Mouse (Mus musculus) cerebellum, adult 18-20 months (tissue): ENCODE measurements around the gene Tpcn2.

Experiments used
- DNase-seq, 2 experiments: peaks; one replicate each; pipeline ENCODE4 v3.0.0; 2021

Tpcn2 gene

DNA sequence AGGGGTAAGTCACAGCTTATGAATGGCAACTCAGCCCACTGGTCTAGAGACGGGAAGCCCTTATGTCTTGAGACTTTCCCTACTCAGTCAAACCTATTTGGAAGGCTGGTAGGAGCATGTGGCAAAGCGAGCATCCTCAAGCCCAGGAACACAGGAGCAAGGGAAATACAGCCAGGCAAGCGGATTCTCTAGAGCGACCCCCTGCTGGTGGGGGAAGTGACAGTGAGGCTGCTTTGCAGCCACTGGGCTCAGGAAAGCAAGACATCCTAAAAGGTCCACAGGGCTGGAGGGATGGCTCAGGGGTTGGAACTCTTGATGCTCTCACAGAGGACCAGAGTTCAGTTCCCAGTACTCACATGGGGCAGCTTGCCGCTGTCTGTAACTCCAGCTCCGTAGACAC is 87.5 kb downstream of the Tpcn2 start:
- DNase-seq = peak in 1 of 2 experiments; percentile 15

DNA sequence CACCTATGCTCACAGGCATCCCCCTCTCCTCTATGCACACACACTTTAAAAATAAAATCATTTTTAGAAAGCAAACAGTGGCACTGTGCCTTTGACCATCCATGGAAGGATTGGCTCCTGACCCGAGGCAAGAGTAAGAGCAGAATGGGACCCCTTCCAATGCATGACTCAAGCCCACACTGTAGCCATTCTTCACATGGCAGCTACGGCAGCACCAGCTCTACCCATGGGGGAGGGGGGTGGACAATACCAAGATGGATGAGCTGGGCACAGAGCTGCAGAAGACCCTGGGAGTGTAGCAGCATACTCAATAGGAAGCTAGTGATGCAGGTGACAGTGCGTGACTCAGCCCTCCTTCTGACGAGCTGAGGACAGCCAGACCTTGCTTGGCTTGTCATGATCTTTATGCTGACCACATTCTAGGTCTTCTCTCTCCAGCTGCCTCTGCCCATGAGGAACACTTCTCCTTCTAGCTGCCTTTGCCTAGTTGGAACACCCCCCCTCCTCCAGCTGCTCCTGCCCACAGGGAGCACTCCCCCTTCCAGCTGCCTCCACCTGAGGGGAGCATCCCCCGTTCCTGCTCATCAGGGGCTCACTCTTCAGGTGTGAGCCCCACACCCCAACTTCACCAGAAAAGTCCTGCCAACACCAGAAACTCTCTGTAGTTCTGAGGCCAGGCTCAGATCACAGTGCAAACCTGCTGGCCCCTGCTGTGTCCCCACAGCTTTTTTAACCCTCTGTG is 88.5 kb downstream of the Tpcn2 start:
- peak in 1 of 2 experiments; percentile 17 for DNase-seq

DNA sequence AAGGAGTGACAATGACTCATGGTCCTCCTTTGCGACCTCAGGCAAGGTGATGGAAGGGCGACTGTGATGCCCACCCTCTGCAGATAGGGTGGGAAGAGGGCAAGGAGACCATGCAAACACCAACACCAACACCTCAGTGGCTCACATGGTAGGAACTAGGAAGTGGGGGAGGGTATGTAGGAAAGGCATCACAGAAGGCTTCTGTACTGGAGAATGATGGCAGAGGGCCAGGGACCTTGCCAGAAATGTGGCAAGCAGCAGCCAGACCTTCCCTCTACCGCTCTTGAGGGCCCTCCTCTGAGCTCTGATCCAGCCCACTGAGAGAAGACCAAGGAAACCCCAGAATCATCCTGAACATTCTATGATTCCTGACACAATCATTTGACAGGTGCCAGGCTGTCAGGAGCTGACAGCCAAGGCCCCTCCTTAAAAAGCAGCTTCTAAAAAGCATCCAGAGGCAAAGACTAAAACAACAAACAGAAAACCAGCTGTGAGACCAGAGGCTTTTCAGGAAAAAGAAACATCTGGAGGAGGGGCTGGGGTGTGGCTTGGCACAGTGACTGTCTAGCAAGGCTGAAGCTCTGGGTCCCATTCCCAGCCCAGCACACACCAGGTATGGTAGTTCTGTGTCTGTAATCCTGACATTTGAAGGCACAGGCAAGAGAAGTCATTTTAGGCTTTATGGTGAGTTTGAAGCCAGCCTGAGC is 89.2 kb downstream of the Tpcn2 start:
- peak; percentile 49 to 53 for DNase-seq

DNA sequence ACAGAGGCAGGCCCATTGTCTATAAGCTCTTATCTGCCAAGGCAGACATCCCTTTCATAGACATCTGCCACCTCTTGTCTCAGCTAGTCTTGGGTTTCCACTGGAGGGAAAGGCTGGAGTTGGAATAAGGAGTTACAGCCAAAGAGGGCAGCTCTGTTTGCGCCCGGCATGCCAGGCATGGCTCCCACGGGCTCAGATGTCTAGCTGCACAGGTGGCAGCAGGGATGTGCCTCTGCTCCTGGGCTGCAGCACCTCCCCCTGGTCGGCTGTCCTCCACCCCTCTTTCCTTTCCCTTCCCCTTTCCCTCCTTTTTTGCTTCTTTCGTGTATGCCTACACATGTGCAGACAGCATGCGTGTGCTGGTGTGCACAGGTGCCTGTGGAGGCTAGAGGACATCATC is 91.0 kb downstream of the Tpcn2 start:
- DNase-seq = no peak

DNA sequence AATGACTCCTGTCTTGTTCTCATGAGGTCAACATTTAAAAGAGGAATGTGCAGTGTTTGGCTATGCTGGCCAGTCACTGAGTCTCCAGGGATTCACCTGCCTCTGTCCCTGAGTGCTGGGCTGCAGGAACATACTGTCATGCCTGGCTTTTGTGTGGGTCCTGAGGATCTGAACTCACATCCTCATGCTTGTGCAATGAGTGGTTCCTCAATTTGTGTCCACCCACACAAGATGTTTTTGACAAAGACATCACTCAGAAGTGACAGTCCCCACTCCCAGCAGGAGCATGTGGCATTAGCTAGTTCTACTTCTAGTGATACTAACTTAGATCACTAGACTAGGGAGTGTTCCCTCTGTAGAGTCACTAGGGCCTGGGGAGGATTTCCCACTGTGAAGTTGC is 93.3 kb downstream of the Tpcn2 start:
- DNase-seq = no peak

DNA sequence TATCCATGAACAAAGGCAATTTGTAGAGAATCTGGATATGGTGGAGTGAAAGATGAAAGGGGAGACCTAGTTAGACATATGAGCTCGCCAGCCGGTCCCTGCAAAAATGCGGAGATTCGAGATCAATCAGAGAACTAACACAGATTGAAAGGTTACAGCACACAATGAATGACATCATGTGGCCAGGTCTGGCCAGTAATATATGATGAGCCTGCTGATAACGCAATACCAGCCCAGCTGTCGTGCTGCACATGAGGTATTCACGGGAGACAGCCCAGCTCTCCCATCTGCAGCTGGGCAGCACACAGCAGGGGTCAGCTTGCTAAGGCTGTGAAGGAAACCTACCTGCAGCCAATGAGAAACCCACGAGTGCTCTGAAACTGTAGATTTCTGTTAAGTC is 94.5 kb downstream of the Tpcn2 start:
- no peak for DNase-seq

DNA sequence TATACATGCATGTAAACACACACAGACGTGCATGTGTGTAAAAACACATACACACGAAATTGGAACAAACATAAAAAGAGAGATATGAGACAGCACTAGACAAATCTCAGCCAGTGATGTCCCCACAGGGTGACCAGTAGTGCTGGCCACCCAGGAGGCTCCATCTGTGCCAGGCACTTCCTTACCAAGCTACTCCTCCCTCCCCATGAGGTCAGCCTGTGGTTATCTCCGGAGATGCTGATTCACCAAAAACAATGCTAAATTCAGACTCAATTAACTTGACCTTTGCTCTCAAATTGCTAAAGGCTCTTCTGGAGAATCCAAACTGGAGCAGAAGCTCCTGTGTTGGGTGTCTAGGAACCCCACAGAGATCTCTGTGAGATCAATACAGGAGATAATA is 96.0 kb downstream of the Tpcn2 start:
- no peak for DNase-seq

DNA sequence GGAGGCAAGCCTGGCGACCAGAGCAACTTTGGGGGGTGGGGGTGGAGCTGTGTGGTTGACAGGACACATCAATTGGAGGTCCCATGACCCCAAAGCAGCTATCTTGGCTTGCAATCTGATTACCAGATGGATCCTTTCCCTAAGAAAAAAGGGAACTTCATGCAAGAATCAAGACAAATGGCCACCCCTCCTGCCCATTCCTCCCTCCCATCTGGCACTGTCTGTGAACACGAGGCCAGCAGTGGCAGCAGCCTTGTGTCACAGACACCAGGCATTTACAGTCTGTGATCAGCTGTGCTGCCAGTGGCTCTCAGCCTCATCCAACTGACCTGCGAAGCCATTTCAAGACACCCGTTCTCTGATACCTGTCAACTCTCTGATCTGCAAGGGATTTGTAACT is 101.4 kb downstream of the Tpcn2 start:
- DNase-seq = no peak

DNA sequence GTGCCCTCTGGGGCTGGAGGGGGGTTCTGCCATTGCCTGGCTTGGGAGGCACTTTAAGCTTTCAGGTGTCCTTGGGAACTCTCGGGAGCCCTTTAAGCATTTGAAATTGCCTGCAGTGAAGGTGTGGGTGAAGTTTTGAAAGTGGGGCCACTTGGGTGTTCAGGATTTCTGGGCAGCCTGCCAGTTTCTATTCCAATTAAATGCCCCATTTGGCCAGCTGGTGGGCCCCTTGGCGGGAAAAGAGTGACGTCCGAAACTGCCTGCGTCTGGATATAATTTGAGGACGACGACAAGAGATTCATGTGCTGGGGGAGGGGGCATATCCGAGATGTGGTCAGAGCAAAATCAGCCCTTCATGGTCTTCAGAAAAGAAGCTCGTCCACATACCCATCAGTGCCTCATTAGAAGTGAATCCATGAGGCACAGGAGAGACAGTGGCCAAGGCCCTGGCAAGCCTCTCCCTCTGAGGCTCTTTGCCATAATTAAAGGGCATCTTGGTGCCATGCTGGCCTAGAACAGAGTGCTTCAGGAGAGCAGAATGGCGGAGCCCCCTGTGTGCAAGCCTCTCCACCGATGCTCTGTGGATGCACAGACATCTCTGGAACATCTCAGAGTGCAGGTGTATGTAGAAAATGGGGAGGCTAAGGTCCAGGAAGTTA is 102.3 kb downstream of the Tpcn2 start:
- no peak for DNase-seq

DNA sequence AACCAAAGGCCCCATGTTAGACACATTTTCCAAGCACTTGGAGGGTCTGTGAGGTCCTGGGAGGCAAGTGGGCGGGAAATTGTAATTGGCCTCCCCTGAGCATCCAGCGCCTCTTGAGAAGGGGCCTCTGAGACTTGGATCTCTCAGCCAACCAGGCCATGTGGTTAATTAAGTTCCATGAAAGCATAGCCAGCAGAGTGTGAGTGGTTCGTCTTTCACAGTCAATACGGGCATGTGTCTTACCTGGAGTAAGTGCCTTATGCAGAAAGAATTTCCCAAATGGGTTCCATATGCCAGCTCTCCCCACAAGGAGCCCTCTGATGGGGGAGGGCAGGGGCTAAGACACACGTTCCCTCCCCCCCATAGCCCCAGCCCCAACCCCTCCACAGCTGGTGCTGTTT is 104.1 kb downstream of the Tpcn2 start:
- DNase-seq = no peak

DNA sequence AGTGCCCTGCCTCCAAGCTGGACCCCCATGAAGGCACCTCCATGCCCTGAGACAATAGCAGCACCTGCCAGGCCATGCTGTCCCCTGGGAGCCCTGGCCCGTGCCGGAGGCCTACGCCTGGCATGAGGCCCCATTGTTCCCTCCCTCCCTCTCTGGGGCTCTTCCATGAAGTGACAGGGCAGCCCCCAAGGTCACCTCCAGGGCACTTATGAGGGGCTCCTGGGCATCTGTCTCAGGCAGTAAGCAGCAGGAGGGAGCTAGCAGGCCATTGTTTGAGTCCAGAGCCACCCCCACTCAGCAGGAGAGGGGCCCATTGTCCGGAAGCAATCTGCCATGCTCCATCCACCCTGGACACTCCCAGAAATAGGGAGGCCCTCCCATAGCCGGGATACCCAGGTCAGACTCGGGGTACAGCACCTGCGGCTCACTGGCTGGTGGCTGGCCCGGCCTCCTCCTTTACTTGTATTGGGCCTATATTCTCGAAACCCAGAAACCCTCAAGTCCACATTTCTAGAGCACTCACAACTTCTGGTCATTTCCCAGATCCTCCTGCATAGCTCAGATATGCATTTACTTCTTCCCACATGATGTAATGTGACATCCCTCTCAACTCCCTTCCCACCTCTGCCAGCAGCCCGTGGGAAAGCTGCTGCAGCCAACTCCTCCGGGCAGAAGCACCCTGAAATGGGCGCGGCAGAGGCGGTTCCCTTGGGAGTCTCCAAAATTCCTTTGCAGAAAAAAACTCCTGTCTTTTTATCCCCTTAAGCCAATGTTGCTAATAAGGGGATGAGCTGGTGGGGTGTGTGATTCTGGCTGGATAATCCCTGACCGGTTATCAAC is 106.8 kb downstream of the Tpcn2 start:
- no peak for DNase-seq

DNA sequence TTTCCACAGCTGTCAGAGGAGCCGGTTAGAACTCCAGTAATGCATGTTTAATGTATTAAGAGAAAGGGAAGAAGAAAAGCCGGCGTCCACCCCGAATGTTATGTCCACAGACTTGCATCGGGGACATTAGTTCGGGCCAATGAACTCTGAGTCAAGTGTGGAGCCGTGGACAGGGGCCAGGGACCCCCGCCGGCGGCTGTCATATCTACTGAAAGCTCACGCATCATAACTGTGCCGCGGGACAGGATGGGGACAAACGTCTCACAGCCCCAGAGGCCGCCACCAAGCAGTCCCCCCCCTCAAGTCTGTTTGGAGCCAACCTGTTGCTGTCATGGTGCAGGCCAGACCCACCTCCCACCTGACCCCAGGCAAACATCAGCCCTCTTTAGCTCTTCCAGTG is 110.2 kb downstream of the Tpcn2 start:
- no peak for DNase-seq

DNA sequence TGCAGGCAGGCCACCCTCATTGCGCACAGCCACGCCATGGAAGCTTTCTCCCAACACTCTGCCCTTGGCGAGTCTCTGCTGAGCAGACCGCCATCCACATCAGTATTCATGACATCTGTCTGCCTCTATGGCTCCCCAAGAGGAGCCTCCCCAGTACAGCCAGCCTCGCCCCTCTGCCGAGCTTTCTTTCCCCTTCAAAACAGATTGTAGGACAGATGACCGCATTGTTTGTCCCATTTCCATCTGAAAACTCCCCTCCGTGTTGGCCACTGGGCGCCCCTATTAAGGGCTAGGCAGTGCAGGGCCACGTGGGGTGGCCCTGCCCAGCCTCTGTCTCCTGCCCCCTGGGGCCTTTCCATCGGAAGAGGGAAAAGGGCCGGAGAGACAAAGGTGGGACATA is 110.7 kb downstream of the Tpcn2 start:
- DNase-seq = no peak

DNA sequence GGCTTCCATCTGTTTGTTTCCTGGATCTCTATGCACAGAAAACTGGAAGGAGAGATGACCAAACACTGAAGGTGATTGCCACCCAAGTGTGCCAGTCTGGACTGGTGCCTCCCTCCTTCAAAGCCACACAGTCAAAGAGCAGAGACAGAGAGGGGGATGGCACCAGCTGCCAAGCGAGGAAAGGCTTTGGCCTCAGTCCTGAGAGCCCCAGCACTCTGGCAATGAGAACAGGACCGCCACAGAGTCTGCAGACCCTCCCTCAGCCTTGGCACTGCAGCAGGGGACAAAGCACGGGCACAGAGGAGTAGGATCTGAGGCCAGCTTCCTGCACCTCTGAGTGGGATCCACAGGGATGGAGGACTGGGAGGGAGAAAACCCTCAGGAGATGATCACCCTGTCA is 114.1 kb downstream of the Tpcn2 start:
- no peak for DNase-seq

DNA sequence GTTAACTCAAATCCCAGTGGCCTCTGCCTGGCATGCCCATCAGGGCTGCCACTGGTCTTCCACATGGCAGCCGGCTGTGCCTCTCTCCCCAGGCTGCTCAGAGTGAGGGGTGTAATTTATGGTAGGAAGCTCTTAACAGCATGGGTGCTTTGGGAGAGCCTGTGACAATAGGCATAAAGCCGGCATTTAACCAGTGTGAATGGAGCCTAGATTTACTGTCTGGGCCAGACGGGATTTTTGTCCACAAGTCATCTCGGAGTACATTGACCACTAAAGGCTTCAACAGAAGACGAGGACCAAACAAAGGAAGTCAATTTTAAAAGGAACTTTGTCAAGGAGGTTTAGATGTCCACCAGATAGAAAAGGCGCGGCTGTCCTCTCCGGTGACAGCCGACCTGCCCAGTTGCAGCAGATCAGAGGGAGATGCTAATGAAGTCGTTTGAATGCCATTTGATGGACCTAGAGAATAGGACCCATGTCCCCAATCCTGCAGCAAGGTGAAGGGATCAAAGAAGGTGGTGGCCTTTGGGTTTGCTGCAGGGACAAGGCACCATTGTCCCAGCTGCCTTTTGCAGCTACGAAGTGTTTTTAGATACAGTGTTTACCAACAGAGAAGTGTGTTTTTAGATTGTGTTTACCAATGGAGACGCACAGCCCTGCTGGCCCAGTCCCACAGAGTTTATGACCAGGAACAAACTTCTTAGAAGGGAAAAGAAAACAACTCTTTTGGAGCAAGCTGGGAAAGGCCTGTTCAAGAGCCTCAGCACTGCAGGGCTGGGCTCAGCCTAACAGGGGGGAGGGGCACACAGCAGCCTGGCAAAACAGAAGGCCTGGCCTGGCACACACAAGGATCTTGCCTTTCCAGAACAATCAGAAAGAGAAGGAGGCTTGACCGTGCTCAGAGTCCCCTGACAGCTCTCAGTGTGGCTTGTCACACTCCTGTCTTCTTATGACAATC is 124.2 kb downstream of the Tpcn2 start:
- DNase-seq = no peak

DNA sequence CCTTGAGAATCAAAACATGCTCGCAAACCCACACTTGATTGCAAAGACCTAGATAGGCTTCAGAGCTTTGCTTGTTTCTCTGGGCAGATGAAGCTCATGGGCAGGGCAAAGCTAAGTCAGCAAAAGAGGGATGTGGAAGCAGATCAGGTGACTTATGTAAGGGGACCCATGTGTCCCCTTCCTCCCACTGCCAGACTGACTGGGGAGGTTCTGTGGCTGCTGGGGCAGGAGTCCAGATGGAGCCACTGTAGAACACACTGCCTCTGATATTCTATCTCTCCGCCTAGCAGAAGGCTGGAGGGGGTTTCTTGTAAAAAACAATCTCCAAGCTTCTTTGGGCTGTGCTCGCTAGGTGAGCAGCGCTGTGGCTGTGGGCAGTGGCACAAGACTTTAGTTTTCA is 128.1 kb downstream of the Tpcn2 start:
- no peak for DNase-seq

DNA sequence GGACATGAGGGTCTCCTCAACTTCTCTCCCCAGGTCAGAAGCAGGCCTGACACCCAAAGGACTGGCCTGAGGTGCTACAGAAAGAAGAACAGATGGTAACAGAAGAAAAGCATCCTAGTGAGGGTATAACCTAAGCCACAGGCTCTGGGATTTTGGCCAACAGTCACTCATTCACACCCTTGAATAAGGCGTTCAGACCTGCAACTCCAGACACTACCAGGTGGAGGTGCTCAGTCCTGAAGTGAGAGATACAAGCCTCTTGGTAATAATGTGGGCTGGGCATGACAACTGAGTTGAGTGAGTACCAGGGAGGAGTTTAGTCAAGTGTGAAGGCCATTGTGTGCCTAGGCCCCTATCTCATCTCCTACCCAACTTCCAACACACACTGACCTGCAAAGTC is 129.7 kb downstream of the Tpcn2 start:
- DNase-seq = no peak

DNA sequence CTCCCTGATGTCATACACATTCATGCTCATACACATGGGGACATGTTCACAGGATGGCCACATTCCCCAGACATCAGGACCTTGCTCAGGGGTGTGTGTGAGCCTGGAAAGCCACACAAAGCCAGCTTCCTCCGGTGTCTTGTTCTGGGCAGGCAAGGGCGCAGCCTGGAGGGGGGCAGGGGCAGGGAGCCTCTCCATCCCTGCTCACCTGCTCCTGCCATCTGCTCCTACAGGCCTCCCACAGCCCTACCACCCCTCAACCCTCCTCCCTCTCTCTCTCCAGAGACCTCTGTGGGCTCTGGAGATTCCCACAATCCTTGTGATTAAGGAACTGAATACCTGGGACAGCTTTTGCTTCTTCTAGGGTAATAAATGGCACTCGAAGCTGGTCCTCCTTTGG is 132.0 kb downstream of the Tpcn2 start:
- DNase-seq = no peak

DNA sequence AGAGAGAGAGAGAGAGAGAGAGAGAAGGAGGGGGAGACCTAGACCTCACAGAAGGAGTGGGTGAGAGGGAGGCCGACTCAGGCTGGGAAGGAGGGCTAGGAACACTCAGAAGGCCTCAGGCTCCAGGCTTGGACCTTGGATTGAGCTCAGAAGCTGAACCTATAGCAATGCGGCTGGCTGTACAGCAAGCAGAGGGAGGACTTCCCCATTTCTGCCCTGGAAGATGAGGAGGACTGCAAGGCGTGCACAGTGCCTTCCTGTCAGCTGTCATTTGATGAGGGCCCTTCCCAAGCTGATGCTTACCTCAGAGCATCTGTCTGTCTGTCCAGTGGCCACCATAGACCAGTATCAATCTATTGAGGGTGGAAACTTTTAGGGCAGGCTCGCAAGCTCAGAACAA is 134.9 kb downstream of the Tpcn2 start:
- no peak for DNase-seq

DNA sequence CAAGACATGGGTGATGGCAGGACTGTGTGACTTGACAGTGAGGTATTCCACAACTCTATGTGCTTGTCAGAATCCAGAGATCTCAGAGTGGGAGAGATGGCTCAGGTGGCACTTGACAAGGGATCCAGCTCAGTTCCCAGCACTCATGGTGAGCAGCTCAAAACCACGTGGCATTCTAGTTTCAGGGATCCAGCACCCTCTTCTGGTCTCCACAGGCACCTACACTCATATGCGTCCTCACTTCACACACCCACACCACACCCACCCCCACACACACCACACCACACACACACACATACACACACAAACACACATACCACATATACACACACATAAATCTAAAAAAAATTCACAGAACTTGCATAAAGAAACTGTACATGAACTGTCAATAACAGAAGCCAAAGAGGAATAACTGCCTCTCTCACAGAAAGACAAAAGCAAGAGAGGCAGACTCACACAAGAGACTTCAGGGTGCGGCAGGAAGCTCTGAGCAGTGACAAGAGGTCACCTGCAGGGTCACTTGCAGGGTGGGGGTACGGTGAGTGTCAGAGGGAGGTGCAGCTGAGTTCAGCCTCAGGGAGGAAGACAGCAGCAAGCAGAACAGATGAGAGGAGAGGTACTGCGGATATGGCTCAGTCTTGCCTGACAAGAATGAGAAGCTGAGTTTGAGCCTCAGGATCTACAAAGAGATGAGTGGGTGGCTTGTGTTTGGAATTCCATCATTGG is 135.7 kb downstream of the Tpcn2 start:
- DNase-seq = no peak

DNA sequence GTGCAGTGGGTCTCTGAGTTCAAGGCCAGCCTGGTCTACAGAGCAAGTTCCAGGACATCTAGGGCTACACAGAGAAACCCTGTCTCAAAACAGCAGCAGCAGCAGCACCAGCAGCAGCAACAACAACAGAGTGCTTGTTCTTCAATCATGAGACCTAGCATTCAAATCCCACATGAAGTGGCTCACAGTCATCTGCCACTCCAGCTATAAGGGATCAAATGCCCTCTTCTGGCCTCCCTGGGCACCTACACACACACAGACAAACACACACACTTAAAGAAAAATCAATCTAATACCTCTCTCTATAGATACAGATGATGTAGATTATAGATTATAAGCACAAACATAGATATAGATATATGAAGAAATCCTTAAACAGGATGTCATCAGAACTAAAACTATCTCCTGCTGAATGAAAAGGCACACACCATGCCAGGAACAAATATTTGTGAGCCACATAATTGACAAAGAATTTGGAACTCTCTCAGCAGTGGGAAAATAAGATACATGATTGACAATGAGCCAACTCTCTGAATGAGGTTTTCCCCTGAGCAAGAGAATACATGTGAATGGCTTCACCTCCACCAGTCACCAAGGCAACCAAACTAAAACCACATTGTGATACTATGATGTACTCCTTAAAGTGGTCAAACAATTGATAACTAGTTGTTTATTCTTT is 137.4 kb downstream of the Tpcn2 start:
- no peak for DNase-seq
